Mouse (Mus musculus): ENCODE measurements around the gene Gldc.
"Not testable (repeated sequence)": the region's sequence is repeated elsewhere in the genome, so short reads cannot be mapped to it uniquely, and the experiment has no call there.

DNA sequence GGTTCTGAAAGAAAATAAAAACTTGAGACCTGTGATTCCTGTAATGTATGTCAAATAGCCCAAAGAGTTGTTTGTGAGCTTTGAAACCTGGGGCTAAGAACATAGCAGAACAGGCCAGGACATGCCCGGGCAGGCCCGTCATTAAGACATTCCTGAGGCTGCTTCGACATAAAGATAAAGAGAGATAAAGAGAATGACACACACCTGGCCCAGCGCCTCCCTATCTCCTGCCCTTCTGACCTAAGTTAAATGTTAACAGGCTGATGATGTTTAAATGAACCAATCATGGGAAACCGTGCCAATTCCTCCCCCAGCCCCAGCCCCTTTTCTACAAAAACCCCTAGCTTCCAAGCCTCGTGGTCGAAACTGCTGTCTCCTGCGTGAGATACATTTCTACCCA, 47.4 kb upstream of the Gldc start:
- not testable (repeated sequence) for TF ChIP-seq CTCF (IDR thresholded peaks at IDR 0.05; ENCODE audit: low read depth, low read length); TAL1 (conservative IDR thresholded peaks at IDR 0.05; ENCODE audit: low read depth, low read length); GATA1 (IDR thresholded peaks at IDR 0.05; ENCODE audit: borderline replicate concordance, low read length)

Measured in G1E (cell line).